Mouse (Mus musculus): ENCODE results near the gene Kat6b.

- TF ChIP-seq CTCF (IDR thresholded peaks at IDR 0.05; ENCODE audit: insufficient read depth, low read depth, low read length) (no peak), POLR2A (IDR thresholded peaks at IDR 0.05; ENCODE audit: insufficient read depth, low read depth, low read length) (no peak)
Observed at GRCm38 (mm10) chr14:21471975-21472374, 9.3 kb upstream of the Kat6b start.
